Mouse (Mus musculus) small intestine, adult 2 months (tissue): ENCODE data around the gene Rerg.

ENCODE experiments used
- CTCF ChIP-seq: fragments of 200-500 bp; IDR thresholded peaks from 2 replicates; pipeline ENCODE4 v1.5.1; 2012; ENCODE audit warnings: low read depth, mild to moderate bottlenecking, control low read depth, inconsistent platforms, low read length, moderate library complexity, mixed read lengths; ENCODE audit not compliant: insufficient replicate concordance, insufficient read length; ENCODE audit errors: extremely low read depth
- POLR2A ChIP-seq: fragments of 200-500 bp; IDR thresholded peaks from 2 replicates; pipeline ENCODE4 v1.6.1; 2012; ENCODE audit warnings: low read depth, mild to moderate bottlenecking, control low read depth, inconsistent platforms, low read length, moderate library complexity

- no peak for TF ChIP-seq CTCF
- no peak for TF ChIP-seq POLR2A
These were observed 59.5 kb downstream of the Rerg start for GRCm38 (mm10) chr6:137110778-137111174.
